Mouse (Mus musculus): ENCODE measurements around the gene Mmp9.

Gene Mmp9

GRCm38 (mm10) chr2:164953224-164953623 is 12.6 kb downstream of the Mmp9 start:
- DNase-seq (ENCODE audit: low read depth, low spot score): peak; percentile 84

GRCm38 (mm10) chr2:164955725-164956124 is 15.1 kb downstream of the Mmp9 start:
- no peak for DNase-seq (ENCODE audit: low read depth, low spot score)

DNA sequence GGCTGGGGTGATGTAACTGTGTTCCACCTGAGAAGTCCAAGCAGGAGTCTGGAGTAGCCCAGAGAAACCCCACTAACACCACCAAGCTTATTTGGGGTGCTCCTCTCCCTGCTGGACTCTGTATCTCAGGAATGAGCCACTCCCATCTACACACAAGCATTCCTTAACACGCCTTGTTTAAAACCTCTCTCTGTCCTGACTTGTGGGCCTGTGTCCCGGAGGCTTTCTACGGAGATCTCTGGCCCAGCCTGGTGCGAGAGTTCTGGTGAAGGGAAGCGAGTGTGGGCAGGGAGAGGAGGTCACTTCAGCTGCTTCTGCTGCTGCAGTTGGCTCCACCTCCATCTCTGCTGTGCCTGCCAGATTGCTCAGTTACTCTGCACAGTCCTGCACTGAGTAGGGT is 15.6 kb downstream of the Mmp9 start:
- DNase-seq (ENCODE audit: low read depth, low spot score): no peak

GRCm38 (mm10) chr2:164957548-164958315 is 17.2 kb downstream of the Mmp9 start:
- no peak for DNase-seq (ENCODE audit: low read depth, low spot score)

- DNase-seq (ENCODE audit: low read depth, low spot score): no peak
Observed at GRCm38 (mm10) chr2:164960716-164961441, 20.3 kb downstream of the Mmp9 start, which contains the start of gene Slc12a5. Gene Slc12a5, plus strand, starts transcription at chr2:164960802.

DNA sequence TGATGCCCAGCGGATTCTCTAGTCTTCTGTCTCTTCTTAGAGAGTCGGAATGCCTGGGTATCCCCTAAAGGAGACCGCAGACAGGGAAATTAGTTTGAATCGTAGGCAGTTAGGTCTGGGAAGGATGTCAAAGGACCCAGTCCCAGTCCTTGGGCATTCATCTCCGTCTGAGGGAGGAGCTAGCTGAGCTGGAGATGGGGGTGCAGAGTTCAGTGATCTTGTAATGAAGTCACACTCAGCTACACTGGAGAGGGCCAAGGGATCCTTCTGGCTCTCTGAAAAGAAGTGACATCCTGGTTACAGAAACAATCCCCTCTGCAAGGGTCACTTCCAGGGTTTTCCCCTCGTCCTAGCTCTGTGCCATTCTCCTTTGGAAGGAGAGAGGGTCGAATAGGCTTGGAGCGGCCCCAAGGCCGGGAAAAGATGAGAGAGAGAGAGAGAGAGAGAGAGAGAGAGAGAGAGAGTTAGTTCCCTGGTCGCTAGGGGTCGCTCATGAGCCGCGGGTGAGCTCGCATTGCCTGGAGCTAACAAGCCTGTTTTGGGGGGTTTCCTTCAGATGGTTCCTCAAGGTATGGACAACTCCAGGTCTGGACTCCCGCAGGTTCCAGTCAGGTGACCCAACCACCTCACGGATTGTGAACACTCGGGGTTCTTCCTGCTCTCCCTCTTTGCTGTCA is 21.1 kb downstream of the Mmp9 start:
- DNase-seq (ENCODE audit: low read depth, low spot score): no peak

GRCm38 (mm10) chr2:164962183-164962580 is 21.6 kb downstream of the Mmp9 start:
- no peak for DNase-seq (ENCODE audit: low read depth, low spot score)

GRCm38 (mm10) chr2:164964242-164964894 is 23.8 kb downstream of the Mmp9 start:
- no peak for DNase-seq (ENCODE audit: low read depth, low spot score)

DNA sequence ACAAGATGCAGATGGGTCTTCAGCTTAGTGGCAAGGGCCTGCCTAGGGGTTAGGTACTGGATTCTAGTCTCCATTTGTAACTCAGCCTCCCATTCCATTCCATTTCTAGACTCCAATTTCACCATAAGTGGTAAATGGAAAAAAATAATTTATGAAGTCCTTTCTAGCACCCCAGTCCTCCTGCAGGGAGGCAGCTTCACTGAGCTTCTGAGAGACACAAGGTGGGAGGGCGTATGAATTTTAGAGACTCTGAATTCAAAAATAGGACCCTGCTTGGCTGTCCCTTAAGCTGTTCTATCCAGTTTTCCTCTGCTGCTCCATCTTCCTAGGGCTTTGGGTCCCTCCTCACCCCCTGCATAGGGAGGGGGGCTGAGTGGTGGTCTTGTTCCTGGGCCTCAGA is 24.4 kb downstream of the Mmp9 start:
- DNase-seq (ENCODE audit: low read depth, low spot score): no peak

DNA sequence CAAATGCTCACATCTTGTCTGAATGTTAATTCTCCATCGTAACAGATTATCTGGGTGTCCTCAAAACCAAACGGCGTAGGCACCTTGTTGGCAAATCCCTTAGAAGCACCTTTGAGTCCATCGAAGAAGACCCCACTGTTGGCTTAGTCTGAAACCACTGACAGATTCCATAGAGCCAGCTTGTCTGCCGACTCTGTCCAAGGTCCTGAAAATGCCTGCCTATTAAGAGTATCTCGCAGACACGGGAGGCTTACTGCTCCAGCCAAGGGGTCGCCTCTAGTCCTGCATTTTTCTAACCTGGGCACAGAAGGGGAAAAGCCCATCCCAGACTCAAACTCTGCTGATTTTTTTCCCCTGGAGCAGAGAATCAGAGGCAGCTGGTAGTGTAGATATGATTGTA is 25.8 kb downstream of the Mmp9 start:
- peak; percentile 84 for DNase-seq (ENCODE audit: low read depth, low spot score)

DNA sequence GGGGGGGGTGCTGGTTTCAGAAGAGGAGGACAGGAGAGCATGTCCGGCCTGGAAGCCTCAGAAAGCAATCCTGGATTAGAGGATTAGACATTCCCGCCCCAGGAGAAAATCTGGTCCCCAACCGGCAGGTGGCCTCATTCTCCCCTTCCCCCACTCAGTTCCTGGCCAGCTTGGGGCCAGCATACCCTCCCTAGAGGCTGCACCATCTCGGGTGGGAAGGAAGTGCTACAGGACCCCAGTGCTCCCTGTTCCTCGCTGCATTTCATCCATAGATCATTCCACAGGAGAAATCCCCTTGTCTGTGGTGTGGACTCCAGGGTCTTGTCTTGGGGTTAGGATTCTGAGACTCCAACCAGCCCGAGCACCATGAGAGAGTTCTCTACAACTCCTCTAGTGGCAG is 26.6 kb downstream of the Mmp9 start:
- DNase-seq (ENCODE audit: low read depth, low spot score): no peak

GRCm38 (mm10) chr2:164967761-164968440 is 27.3 kb downstream of the Mmp9 start:
- DNase-seq (ENCODE audit: low read depth, low spot score): no peak

DNA sequence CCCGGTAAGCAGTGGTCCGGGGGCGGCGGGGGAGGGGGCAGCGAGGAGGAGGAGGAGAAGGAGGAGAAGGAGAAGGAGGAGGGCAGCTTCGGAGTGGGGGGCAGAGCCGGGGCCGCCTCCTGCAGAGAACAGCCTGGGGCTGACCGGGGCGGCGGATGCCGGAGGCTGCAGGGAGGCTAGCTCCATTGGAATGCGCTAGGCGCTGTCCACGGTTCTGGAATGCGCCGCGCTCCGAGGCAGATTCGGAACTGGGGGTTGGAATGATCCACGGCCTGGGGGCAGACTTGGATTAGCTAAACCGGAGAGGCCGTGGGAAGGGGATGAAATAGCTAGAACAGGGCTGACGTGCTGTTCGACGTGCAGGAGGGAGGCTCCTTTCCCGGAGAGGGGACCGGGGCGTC is 27.9 kb downstream of the Mmp9 start:
- peak; percentile 88 for DNase-seq (ENCODE audit: low read depth, low spot score)

GRCm38 (mm10) chr2:164969348-164969781 is 28.8 kb downstream of the Mmp9 start:
- no peak for DNase-seq (ENCODE audit: low read depth, low spot score)

- peak; percentile 34 for DNase-seq (ENCODE audit: low read depth, low spot score)
Observed at GRCm38 (mm10) chr2:164970631-164971196, 30.1 kb downstream of the Mmp9 start.

GRCm38 (mm10) chr2:164972646-164973045 is 32.1 kb downstream of the Mmp9 start:
- DNase-seq (ENCODE audit: low read depth, low spot score): no peak

DNA sequence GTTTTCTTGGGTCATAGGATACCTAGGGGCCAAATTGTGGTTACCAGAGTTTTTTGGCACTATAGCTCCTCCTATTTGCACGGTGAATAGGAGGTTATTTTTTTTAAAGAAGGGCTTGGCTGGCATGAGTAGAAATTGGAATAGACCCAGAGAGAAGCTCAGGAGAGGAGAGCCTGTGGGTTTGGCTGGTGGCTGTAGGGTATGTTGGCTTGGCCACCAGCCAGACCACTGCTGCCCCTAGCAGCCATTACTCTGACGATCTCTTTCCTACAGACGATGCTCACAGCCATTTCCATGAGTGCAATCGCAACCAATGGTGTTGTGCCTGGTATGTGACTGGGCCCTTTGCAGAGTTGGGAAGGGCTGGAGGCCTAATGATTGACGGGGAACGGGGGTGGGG is 35.0 kb downstream of the Mmp9 start:
- no peak for DNase-seq (ENCODE audit: low read depth, low spot score)

- peak; percentile 86 for DNase-seq (ENCODE audit: low read depth, low spot score)
Observed at GRCm38 (mm10) chr2:164979749-164980148, 39.2 kb downstream of the Mmp9 start.

DNA sequence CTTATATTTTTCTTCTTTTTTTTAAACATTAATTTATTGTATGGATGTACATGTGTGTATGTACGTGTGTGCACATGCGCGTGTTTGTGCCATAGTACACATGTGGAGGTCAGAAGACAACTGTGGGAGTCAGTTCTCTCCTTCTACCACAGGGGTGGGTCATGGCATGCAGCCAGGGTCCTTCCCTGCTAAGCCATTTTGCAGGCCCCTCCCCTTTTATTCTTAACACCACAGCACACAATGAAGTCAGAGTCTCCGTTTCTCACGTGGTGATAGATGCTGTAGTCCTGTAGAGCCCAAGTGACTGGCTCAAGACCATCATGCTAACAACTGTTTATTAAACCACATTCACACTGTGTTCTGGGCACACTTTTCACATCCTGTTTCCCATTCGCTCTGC is 45.4 kb downstream of the Mmp9 start:
- DNase-seq (ENCODE audit: low read depth, low spot score): no peak

DNA sequence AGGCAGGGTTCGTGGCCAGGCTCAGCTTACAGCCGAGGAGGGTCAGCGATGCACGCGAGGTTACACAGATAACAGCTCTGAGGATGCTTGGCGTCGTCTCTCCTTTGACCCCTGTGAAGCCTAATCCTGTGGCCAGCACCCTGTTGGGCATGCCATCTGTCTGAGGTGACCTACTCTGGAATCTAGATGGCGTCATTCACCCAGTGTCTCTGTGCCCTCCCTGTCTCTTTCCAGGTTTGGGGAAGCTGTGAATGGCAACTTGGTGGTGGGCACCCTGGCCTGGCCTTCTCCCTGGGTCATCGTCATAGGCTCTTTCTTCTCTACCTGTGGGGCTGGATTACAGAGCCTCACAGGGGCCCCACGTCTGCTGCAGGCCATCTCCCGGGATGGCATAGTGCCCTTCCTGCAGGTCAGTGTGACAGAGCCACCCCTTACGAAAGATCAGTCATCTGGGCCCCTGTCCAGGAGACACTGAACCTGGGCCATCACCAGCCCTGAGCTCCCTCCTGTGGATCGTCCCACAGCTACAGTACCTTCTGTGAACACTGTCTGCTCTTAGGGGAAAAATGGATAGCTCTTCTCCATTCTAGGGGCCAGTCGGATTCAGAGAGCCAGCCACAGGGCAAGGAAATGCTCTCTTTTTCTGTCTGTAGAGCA is 45.9 kb downstream of the Mmp9 start:
- no peak for DNase-seq (ENCODE audit: low read depth, low spot score)

Measured in forelimb bud, embryonic 11.5 days (tissue).